Mouse (Mus musculus): ENCODE measurements around the gene Lingo1. TPM values are rescaled to one million over a fixed set of nuclear protein-coding genes. Genes with fewer than 3 reads are reported as not detected.

Gene Lingo1
- polyA plus RNA-seq, 1 experiment from 2014 or later, result 1.3 TPM

GRCm38 (mm10) chr9:56722089-56722825 lies 74.0 kb downstream of the Lingo1 start:
- no peaks in the 10 kb centered on the region for H3K36me3 ChIP-seq (ENCODE audit: insufficient read depth, low read length)
- no peaks in the 10 kb centered on the region for H3K4me1 ChIP-seq (ENCODE audit: insufficient read depth, low read depth, low read length)
- H3K4me3 ChIP-seq (ENCODE audit: low read depth, low read length), result no peak overlapping the region
- ATAC-seq (no peak), DNase-seq (ENCODE audit: low spot score) (no peak)
- H3K27me3 ChIP-seq (replicated peaks; ENCODE audit: insufficient read depth, low read length), result no peaks in the 10 kb centered on the region
- H3K27ac ChIP-seq (ENCODE audit: low read length), result no peak overlapping the region
- no peaks in the 10 kb centered on the region for H3K9me3 ChIP-seq (ENCODE audit: low read length)
- TF ChIP-seq CTCF (IDR thresholded peaks at IDR 0.05), result no peak
- TF ChIP-seq EP300 (IDR thresholded peaks at IDR 0.05), result no peak
- no peak overlapping the region for H3K9ac ChIP-seq (replicated peaks; ENCODE audit: low read depth)
- 59% methylated on average over 11 of the region's 11 CpGs for WGBS
- H3K4me2 ChIP-seq (replicated peaks; ENCODE audit: low read depth, low read length), result no peak overlapping the region

- Histone ChIP-seq H3K4me2 (replicated peaks; ENCODE audit: low read depth, low read length) (no peak overlapping the region), H3K27ac (ENCODE audit: low read length) (no peak overlapping the region), H3K9ac (replicated peaks; ENCODE audit: low read depth) (no peak overlapping the region), H3K4me3 (ENCODE audit: low read depth, low read length) (no peak overlapping the region), H3K9me3 (ENCODE audit: low read length) (no peaks in the 10 kb centered on the region), H3K36me3 (ENCODE audit: insufficient read depth, low read length) (no peaks in the 10 kb centered on the region), H3K27me3 (replicated peaks; ENCODE audit: insufficient read depth, low read length) (no peaks in the 10 kb centered on the region), H3K4me1 (ENCODE audit: insufficient read depth, low read depth, low read length) (no peaks in the 10 kb centered on the region)
- no peak for ATAC-seq
- no peak for DNase-seq (ENCODE audit: low spot score)
- TF ChIP-seq CTCF (IDR thresholded peaks at IDR 0.05), result no peak
- TF ChIP-seq EP300 (IDR thresholded peaks at IDR 0.05), result no peak
- WGBS, result 66% methylated on average over 3 of the region's 3 CpGs
Measured at GRCm38 (mm10) chr9:56718984-56719383, 77.3 kb downstream of the Lingo1 start.

- no peaks in the 10 kb centered on the region for H3K27me3 ChIP-seq (replicated peaks; ENCODE audit: insufficient read depth, low read length)
- TF ChIP-seq CTCF (IDR thresholded peaks at IDR 0.05), result no peak
- DNase-seq (ENCODE audit: low spot score), result no peak
- H3K4me1 ChIP-seq (ENCODE audit: insufficient read depth, low read depth, low read length), result no peaks in the 10 kb centered on the region
- H3K4me3 ChIP-seq (ENCODE audit: low read depth, low read length), result no peak overlapping the region
- no peak overlapping the region for H3K27ac ChIP-seq (ENCODE audit: low read length)
- H3K9ac ChIP-seq (replicated peaks; ENCODE audit: low read depth), result no peak overlapping the region
- H3K4me2 ChIP-seq (replicated peaks; ENCODE audit: low read depth, low read length), result no peak overlapping the region
- WGBS, result 90% methylated on average over 3 of the region's 3 CpGs
- H3K36me3 ChIP-seq (ENCODE audit: insufficient read depth, low read length), result no peaks in the 10 kb centered on the region
- ATAC-seq, result no peak
- no peaks in the 10 kb centered on the region for H3K9me3 ChIP-seq (ENCODE audit: low read length)
Measured at GRCm38 (mm10) chr9:56716565-56716964, 79.7 kb downstream of the Lingo1 start.

- H3K9me3 ChIP-seq (ENCODE audit: low read length), result no peaks in the 10 kb centered on the region
- no peaks in the 10 kb centered on the region for H3K27me3 ChIP-seq (replicated peaks; ENCODE audit: insufficient read depth, low read length)
- no peak overlapping the region for H3K27ac ChIP-seq (ENCODE audit: low read length)
- H3K4me2 ChIP-seq (replicated peaks; ENCODE audit: low read depth, low read length), result no peak overlapping the region
- no peaks in the 10 kb centered on the region for H3K4me1 ChIP-seq (ENCODE audit: insufficient read depth, low read depth, low read length)
- no peak overlapping the region for H3K9ac ChIP-seq (replicated peaks; ENCODE audit: low read depth)
- H3K36me3 ChIP-seq (ENCODE audit: insufficient read depth, low read length), result no peaks in the 10 kb centered on the region
- ATAC-seq (no peak), DNase-seq (ENCODE audit: low spot score) (no peak)
- H3K4me3 ChIP-seq (ENCODE audit: low read depth, low read length), result no peak overlapping the region
- no peak for TF ChIP-seq EP300 (IDR thresholded peaks at IDR 0.05)
- TF ChIP-seq CTCF (IDR thresholded peaks at IDR 0.05), result no peak
- 82% methylated on average over 3 of the region's 3 CpGs for WGBS
Measured at GRCm38 (mm10) chr9:56716066-56716465, 80.2 kb downstream of the Lingo1 start.

- peak; percentile 53 for DNase-seq (ENCODE audit: low spot score)
- Histone ChIP-seq H3K27me3 (replicated peaks; ENCODE audit: insufficient read depth, low read length) (no peaks in the 10 kb centered on the region), H3K4me2 (replicated peaks; ENCODE audit: low read depth, low read length) (no peak overlapping the region), H3K4me3 (ENCODE audit: low read depth, low read length) (no peak overlapping the region), H3K27ac (ENCODE audit: low read length) (no peak overlapping the region), H3K4me1 (ENCODE audit: insufficient read depth, low read depth, low read length) (no peaks in the 10 kb centered on the region), H3K9me3 (ENCODE audit: low read length) (no peaks in the 10 kb centered on the region), H3K36me3 (ENCODE audit: insufficient read depth, low read length) (no peaks in the 10 kb centered on the region), H3K9ac (replicated peaks; ENCODE audit: low read depth) (no peak overlapping the region)
- WGBS, result 62% methylated on average over 1 of the region's 1 CpGs
- ATAC-seq, result peak; percentile 25; the same call in 1 of the 2 replicates
- TF ChIP-seq CTCF (IDR thresholded peaks at IDR 0.05) (no peak), EP300 (IDR thresholded peaks at IDR 0.05) (no peak)
Measured at GRCm38 (mm10) chr9:56714391-56714790, 81.9 kb downstream of the Lingo1 start.

- no peaks in the 10 kb centered on the region for H3K27me3 ChIP-seq (replicated peaks; ENCODE audit: insufficient read depth, low read length)
- DNase-seq (ENCODE audit: low spot score), result no peak
- no peak overlapping the region for H3K4me3 ChIP-seq (ENCODE audit: low read depth, low read length)
- TF ChIP-seq EP300 (IDR thresholded peaks at IDR 0.05), result no peak
- TF ChIP-seq CTCF (IDR thresholded peaks at IDR 0.05), result 0 out of 2 replicates have a peak, but pooled peaks have one; percentile 13
- H3K9me3 ChIP-seq (ENCODE audit: low read length), result no peaks in the 10 kb centered on the region
- WGBS, result 70% methylated on average over 14 of the region's 14 CpGs
- no peaks in the 10 kb centered on the region for H3K4me1 ChIP-seq (ENCODE audit: insufficient read depth, low read depth, low read length)
- no peak overlapping the region for H3K4me2 ChIP-seq (replicated peaks; ENCODE audit: low read depth, low read length)
- H3K27ac ChIP-seq (ENCODE audit: low read length), result no peak overlapping the region
- H3K9ac ChIP-seq (replicated peaks; ENCODE audit: low read depth), result no peak overlapping the region
- no peak for ATAC-seq
- H3K36me3 ChIP-seq (ENCODE audit: insufficient read depth, low read length), result no peaks in the 10 kb centered on the region
Measured at GRCm38 (mm10) chr9:56712667-56713369, 83.5 kb downstream of the Lingo1 start.
